Mouse (Mus musculus) spleen, adult 18-20 months (tissue): ENCODE results near the gene Hoxc8.
A peak's percentile ranks its signal among the peaks of the same experiment; 100 is the strongest.

Experiments used
- DNase-seq, 2 experiments: peaks; one replicate each; pipeline ENCODE4 v3.0.0; 2022; ENCODE audit warnings: mixed read lengths in 2 of 2

The Hoxc8 gene

DNA sequence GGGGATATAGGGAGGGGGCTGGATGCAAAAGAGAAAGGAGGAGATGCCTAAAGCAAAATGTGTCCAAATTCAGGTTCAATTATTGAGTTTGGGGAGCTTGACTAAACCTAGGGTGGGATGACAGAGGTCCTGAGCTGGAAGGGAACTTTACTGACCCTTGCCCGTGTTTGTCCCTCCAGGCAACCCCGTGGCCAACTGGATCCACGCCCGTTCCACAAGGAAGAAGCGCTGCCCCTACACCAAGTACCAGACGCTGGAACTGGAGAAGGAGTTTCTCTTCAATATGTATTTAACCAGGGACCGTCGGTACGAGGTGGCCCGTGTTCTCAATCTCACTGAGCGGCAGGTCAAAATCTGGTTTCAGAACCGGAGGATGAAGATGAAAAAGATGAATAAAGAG lies 6.7 kb upstream of the Hoxc8 start:
- DNase-seq, result no peak

DNA sequence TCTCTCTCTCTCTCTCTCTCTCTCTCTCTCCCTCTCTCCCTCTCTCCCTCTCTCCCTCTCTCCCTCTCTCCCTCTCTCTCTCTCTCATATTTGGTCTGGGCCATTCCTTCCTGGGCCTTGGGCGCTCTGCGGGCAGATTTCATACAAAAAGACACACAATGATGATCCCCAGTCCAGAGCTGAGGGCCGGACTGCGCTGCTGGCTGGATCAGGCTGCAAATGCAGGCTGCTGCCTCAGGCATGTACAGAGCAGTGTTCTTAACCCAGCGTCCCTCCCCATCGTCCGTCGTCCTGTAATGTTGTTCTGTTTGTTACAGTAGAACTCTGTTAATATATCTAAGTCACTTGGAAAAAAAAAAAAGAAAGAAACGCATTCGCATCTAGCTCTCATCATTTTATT lies 5.9 kb upstream of the Hoxc8 start:
- no peak for DNase-seq

DNA sequence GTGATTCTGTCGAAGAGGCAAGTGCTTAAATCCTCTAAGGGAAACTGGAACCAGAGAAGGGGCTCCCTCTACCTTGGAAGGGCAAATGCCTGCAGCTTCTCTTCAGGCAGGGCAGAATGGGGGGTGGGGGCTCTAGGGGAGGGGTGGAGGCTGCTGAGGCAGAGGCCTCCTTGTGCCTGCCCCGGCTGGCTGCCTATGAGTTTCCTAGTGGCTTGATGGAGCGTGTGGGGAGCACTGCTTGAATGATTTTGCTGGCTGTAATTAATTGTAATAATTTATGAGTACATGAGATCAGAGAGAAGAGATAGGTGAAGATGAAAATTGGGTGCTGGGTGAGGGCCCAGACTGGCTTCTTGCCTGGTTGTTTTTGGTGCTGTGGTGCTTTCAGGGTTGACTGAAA lies 5.5 kb upstream of the Hoxc8 start:
- no peak for DNase-seq

DNA sequence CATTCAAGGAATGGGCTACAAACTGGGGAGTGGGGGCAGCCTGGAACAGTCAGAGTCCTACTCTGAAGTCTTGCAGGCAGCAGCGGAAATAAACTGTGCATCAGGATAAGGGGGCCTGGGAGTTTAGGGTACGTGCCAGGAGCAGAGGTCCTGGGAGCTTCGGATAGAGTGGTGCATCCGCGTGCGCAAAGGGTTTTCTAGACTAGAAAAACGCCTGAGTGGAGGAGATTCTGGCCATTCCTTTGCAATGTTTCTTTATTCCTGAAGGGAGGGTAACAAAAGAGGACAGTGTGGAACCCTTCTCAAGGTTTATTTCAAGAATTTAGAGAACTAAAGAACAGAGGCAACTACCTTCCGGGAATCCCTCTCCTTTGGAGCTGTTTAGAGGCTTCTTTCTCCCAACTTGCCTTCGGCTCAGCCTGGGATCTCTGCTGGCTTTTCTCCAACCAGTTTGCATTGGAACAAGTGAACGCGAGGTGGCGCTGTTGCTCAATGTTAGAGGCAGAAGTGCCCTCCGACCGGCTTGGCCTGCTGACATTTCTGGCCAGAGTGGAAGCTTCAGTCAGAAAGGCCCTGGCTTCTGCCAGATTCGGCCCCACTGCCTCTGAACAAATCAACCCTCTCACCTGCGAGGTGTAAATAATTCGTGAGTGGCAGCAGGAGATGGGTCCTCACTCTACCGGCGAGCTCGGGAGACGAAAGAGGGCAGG lies 3.1 kb upstream of the Hoxc8 start:
- DNase-seq, result peak; percentile 62 to 88

DNA sequence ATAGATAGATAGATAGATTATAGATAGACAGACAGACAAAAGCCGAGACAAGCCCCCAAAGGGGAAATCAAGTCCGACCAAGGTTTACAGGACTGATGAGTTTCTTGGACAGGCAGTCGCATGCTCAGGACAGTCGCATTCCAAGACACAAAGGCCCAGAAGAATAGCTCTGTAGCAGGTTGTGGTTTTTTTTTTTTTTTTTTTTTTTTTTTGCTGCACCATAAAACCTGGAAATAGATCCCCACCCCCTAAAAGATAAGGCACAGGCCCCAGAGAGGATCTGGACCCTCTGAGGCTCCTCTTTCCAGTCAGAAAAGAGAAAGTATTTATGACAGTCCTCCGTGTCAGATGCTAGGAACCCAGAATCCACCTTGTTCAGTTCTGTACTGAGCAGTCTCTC lies 2.3 kb upstream of the Hoxc8 start:
- DNase-seq, result no peak

DNA sequence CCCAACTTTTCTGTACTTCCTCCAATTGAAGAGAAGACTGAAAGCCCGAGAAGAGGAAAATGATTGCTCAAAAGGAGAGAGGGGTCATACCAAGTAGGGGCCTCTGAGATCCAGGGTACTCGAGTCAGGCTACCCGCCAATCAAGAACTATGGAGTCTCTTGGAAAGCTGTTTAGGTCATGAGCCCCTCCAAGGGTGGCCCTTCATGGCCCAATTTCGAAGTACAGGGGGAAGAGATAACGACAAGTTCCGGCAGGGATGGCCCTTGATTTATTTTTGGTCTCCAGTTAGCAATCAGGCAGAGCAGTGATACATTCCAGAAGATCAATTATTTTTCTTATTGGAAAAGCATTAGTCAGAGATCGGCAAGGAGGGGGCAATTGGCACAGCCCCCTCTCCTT lies 1.4 kb downstream of the Hoxc8 start:
- DNase-seq, result no peak

DNA sequence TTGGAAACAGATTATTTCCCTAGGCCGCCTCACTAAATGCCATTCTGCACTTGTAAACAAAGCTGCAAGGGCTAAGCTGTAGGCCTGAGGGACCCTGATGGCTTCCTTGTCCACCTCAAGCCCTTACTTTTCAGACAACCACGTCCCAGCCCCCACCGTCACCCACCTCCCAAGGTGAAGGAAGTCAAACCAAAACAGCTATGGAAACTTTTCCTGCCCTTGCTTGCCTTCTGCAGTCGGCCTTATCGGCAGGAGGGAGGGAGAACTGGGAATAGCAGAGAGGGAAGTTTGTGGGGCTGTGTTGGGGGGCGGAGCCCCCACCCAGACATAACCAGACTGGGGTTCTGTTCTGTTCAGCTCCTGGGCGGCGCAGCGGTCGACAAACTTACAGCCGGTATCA lies 1.8 kb downstream of the Hoxc8 start:
- DNase-seq, result no peak

DNA sequence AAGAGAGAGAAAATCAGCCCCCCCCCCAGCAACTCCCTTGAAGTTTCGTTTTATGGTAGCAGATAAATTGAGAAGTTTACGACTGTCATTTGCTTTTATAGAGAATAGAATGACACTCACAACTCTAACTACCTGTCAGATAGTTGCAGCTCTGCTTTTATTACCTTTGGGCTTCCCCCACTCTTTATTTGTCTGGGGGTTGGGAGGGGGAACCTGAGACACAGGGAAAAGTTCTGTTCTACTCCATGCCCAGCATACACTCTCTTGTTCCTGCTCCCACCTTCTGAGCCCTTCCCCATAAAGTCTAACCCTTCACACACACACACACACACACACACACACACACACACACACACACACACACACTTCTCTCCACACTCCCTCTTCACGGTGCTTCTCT lies 2.5 kb downstream of the Hoxc8 start:
- DNase-seq, result no peak

DNA sequence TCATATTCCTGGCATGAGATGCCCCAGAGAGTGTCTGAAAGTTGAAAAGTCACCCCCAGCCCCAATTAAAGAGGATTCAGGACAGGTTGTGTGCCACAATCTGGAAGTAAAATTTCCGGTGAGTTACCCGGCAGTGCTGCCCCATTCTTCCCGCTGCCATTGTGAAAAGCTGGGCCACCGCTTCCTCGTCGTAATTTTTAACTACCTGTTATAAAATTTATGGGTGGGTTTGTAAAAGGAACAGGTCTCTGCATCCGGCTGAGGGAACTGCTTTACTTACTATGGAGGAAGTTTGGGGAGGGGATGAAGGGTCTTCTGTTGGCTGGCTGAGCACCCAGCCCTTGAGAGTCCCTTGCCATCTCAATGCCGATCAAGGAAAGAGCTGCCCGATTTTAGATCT lies 6.1 kb downstream of the Hoxc8 start:
- no peak for DNase-seq

DNA sequence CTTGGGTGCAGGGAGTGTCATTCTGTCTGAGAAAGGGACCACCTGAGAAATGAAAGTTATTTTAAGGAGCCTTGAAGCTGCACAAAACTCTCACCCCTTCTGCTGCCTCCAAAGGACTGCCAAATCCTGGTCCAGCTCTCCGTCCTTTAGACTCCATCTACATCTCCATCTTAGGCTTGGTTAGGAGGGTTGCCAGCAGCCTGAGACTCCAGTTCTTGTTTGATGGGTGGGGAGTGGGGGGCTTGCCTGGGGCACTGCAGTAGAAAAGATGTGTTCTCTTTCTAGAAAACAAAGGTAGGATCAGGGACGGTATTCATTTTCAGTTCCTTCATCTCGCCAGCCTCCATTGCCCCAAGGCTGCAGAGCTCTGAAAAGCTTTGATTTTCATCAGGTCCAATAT lies 7.0 kb downstream of the Hoxc8 start:
- DNase-seq, result no peak

DNA sequence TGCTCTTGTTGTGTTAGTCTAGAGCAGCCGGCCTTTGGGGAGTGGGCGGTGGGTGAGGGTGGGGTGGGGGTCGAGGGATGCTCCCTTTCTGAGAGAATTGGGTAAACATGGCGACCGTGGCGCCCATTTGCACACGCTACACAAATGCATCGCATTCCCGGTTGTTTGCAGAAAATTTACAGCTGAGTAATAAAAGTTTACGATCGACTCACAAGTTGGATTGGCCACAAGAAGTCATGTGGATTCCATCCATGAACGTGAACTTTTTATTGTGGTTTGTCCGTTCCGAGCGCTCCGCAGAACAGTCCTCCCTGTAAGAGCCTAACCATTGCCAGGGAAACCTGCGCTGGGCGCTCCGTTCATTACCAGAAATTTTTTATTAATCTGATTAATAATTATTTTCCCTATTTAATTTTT lies 7.5 kb downstream of the Hoxc8 start, which contains the start of gene Hoxc6:
TSS of gene Hoxc6 (plus strand) at position 319 of the 417 bp plus-strand sequence.
- DNase-seq, result no peak

DNA sequence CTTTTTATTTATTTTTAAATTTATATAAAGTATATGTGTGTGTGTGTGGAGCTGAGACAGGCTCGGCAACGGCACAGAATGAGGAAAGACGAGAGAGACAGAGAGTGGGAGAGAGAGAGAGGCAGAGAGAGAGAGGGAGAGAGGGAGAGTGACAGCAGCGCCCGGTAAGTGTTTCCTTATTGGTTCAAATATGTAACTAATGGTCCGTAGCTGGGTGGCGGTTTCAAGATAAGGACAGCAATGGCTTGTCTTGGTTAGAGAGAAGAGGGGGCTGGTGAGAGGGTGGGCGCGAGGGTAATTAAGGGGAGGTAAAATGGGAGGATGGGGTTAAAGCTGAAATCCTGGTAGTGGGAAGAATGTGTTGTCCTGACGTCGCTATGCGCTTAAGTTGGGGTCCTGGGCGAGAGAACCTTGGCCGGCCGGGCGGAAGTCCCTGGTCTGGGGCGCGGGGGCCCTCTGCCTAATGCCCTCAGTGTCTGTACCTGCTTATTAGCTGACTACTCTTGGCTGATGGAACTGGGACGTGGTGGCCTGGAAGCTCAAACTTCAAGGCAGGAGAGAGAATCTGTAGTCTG lies 8.3 kb downstream of the Hoxc8 start:
- DNase-seq, result no peak

DNA sequence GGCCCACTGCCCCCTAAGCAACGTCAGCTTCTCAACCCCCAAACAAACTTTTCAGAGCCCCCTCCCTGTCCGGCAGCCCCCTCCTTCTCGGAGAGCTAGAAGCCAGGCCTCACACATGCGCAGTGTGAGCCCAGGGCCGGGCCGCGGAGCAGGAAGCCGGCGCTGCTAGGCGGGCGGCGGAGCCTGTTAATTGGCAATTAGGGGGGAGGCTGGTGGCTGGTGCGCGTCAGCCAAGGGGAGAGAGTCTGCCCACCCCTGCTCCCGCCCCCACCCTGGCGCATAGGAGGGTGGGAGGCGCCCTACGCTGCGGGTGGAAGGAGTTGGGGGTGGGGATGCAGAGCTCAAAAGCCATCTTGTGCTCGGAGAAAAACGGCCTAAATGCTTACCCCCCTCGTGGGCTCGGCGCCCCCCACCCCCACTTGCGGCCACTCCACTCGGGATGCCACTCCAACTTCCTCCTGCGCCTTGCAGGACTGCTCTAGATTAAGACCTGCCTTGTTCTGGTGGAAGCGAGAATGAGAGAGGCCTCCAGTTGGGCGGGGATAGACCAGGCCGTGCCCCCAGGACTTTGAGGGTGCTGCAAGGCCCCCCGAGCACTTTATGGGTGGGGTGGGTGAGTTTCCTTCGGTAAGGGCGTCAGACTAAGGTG lies 8.9 kb downstream of the Hoxc8 start:
- peak; percentile 53 to 66 for DNase-seq

DNA sequence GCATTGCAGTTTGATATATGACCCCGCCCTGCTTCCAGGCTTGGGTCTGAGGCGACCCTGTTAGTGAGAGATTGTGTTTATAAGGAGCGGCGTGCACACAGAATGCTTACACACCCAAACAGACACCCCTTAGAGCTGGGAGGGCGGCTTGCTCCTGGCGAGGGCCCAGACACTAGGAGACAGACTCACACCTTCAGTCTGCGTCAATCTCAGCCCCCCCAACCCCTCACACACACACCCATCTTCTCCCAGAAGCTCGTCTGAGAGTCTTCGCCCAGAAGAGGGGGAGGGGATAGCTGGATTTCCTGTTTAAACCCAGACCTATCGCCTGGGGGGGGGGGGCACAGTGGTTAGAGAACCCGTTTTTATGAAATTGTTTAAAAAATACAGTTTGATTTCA lies 9.5 kb downstream of the Hoxc8 start:
- no peak for DNase-seq

DNA sequence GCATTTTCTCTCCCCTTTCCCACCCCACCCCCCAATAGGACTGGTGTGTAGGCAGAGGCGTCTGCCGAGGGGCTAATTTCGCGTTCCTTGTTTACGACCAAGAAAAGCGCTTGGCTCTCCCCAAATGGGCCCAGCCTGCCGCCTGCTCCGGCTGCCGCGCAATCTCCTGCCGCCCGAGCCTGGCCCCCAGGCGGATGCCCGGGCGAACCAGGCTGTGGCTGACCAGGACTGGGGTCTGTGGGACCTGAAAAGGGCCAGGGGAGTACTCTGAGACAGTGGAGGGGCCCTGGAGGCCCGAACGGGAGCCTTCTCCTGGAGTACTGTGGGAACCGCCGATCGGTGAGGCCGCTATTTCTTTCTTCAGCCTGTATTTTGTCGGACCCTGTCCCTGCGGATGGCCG lies 10.1 kb downstream of the Hoxc8 start:
- no peak for DNase-seq

DNA sequence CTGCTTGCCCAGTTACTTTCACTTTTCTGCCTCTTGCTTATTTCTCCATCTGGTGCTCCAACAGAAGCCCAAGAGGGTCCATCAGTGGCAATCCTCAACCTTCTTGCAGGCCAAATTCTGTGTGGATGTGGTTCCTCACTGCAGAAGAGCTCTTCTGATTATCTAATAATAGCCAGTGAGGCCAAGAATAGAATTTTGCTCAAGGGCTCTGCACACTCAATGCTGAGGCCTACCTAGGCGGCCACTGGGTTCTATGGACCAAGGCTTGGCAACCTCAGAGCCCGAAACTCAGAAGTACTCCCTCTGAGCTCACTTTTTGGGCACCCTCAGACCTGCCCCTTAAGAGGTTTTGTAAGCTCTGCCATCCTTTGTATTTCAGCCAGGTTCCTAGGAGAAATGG lies 11.0 kb downstream of the Hoxc8 start:
- no peak for DNase-seq

DNA sequence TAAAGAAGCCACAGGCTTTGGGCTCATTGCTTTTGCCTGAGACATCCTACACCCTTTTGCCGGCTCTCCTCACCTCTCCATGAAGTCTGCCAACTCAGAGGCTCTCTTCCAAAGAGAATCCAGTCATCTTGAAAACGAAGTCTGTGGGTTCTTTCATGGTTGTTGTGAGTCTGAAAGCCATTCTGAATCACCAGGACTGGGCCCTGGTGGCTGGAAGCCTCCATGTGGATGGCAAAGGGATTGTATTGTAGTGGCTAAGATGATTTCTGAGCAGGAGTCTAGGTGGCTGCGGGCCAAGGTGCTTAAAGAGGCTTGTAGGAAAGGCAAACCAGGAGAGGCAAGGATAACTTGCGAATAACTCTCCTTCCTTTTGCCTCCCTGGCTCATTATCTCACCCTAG lies 11.7 kb downstream of the Hoxc8 start:
- DNase-seq, result no peak

DNA sequence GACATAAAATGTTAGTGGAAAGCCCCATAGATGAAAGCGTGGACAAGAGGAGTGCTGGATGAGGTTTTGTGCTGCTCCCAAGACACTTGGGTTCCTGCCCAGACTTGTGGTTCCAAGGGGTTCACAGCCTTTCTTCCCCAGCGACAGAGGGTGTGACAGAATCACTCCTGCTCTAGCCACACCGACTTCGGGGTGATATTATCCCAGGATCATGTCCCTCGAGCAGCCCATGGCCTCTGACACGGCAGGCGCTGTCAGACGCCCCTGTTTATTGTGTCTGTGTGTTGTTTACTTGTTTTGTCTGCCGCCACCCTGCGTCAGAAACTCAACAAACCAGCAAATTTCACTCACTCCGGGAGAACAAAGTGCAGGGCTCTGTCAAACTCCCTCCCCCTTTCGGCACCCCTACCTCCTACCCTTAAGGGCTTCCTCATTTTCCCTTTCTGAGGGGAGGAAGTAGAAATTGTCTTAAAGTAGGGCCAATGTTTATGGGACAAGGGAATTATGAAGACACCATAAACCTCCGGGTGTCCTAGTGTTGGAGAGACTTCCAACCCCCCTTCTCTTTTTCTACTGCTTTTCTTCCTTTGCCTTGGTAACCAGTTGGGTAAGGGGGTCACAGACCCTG lies 12.5 kb downstream of the Hoxc8 start:
- no peak for DNase-seq

DNA sequence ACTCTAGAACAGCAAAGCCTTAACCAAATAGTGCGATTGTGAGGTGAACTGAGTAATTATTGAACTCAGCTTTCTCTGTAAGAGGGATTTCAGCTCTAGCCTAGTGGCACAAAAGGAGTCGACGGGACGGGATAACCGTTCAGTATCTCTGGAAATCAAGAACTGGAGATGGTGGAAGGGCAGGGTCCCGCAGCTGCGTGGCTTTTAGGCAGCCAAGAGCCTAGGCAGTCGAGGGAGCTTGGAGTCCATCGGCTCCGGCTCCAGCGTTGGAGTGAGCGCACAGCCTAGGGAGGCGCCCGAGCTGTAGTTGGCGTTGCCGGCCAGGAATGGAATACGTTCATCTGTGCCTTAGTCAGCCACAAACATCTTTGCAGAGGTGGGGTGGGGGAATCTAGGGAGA lies 14.9 kb downstream of the Hoxc8 start:
- DNase-seq, result no peak

DNA sequence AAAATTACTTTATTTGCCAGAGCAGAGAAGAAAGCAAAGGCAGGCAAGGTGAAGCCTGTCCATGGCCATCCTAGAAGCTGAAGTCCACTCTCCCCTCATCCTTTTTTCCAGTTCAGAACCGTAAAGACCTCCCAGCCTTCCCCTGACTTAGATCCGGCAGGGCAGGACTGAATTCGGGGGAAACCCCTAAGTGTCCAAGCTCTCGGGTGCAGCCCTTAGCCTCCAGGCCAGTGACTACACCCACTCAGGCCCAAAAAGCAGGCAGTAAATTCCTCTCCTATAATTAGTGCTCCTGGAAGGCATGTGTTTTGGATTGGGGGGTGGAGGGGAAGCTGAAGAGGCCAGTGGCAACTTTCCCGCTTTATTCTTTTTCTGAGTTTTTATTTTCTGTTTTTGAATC lies 15.4 kb downstream of the Hoxc8 start:
- DNase-seq, result no peak

DNA sequence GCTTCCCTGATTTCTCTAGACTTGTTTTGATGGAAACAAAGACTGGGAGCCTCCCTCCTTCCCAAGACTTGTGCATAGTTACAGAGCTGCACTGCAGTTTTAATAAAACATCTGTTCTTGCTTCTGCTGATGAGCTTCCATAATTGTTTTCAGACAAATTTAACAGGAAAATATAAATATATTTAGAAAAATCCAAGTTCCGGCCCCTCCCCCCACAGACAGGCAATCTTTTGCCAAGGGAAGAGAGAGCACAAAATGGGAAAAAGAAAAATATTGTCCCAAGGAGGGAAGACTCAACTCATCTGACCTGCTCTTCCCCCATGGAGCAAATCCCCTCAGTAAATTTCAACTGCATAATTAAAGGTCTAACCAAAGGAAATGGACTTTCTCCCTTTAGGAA lies 15.9 kb downstream of the Hoxc8 start:
- no peak for DNase-seq

DNA sequence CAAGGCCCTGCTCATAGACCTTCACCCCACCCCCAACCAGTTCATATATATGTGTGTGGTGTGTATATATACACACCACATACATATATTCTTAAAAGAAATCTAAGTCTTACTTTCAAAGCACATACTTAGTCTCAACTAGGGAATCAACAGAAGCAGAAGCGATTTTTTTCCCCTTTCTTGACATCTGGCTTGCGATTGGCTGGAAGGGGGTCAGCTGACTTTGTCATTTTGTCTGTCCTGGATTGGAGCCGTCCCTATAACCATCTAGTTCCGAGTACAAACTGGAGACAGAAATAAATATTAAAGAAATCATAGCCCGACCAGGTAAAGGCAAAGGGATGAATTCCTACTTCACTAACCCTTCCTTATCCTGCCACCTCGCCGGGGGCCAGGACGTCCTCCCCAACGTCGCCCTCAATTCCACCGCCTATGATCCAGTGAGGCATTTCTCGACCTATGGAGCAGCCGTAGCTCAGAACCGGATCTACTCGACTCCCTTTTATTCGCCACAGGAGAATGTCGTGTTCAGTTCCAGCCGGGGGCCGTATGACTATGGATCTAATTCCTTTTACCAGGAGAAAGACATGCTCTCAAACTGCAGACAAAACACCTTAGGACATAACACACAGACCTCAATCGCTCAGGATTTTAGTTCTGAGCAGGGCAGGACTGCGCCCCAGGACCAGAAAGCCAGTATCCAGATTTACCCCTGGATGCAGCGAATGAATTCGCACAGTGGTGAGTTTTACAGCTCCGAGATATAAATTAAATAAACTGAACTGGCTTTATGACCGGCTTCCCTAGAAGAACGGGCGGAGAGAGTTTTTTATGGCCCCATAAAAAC lies 19.1 kb downstream of the Hoxc8 start:
- no peak for DNase-seq
